Mouse (Mus musculus) small intestine, adult 2 months (tissue): ENCODE data around the gene Ssbp3. TPM values are rescaled to one million over a fixed set of nuclear protein-coding genes. Genes with fewer than 3 reads are reported as not detected.

ENCODE experiments used
- H3K27ac ChIP-seq: fragments of 200-500 bp; 2 replicates; pipeline ENCODE4 v1.5.1; 2012; ENCODE audit warnings: low read depth, low read length, control low read depth, inconsistent platforms; ENCODE audit not compliant: insufficient read depth
- H3K27me3 ChIP-seq: fragments of 200-500 bp; 2 replicates; pipeline ENCODE4 v1.6.1; 2012; ENCODE audit warnings: mild to moderate bottlenecking, moderate library complexity, low read length, inconsistent platforms; ENCODE audit not compliant: control insufficient read depth, insufficient read depth
- H3K36me3 ChIP-seq: fragments of 200-500 bp; 2 replicates; pipeline ENCODE4 v1.6.1; 2012; ENCODE audit warnings: mild to moderate bottlenecking, low read length, control low read depth, inconsistent platforms; ENCODE audit not compliant: control insufficient read depth, insufficient read depth
- H3K4me1 ChIP-seq: fragments of 200-500 bp; 2 replicates; pipeline ENCODE4 v1.6.1; 2012; ENCODE audit warnings: low read length, inconsistent platforms, mixed read lengths; ENCODE audit not compliant: control insufficient read depth, insufficient read depth, insufficient read length
- H3K4me3 ChIP-seq: fragments of 200-500 bp; 2 replicates; pipeline ENCODE4 v1.5.1; 2012; ENCODE audit warnings: low read depth, mild to moderate bottlenecking, control low read depth, inconsistent platforms, low read length, moderate library complexity
- CTCF ChIP-seq: fragments of 200-500 bp; IDR thresholded peaks from 2 replicates; pipeline ENCODE4 v1.5.1; 2012; ENCODE audit warnings: low read depth, mild to moderate bottlenecking, control low read depth, inconsistent platforms, low read length, moderate library complexity, mixed read lengths; ENCODE audit not compliant: insufficient replicate concordance, insufficient read length; ENCODE audit errors: extremely low read depth
- POLR2A ChIP-seq: fragments of 200-500 bp; IDR thresholded peaks from 2 replicates; pipeline ENCODE4 v1.6.1; 2012; ENCODE audit warnings: low read depth, mild to moderate bottlenecking, control low read depth, inconsistent platforms, low read length, moderate library complexity
- WGBS: fragments of 180-500 bp; shearing (Covaris S2); methylation state at CpG from one replicate; pipeline ENCODE4 v1.1.7; 2018; 5-methylcytosine and 5-hydroxymethylcytosine counted together
- polyA plus RNA-seq: library from polyadenylated mRNA; depleted of rRNA; stranded (reverse); fragments of >200 nt; gene quantifications from 2 replicates; pipeline ENCODE4 v1.2.3, GENCODE M21; 2012

Gene Ssbp3
- polyA plus RNA-seq, 1 experiment, result 21.2 TPM

DNA sequence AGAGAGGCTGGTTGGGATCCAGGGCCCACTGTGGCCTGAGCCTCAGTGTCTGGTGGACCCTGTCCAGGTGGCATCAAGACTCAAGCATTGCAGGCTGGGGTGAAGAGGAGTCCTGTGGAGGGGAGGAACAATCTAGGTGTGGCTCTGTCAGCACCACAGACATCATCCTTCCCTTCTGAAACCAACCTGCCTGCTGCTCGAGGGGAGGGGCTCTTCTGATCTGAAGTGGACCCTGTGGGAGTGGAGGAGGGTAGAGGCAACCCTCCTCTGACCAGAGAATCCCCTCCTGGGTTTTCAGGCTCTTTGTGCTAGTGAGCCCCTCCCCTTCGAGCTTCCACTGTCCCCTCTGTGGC is 25.1 kb downstream of the Ssbp3 start:
- Histone ChIP-seq H3K27me3 (no peaks in the 10 kb centered on the region), H3K4me1 (peaks cover 9% of the 10 kb centered on the region), H3K36me3 (peaks cover 5% of the 10 kb centered on the region), H3K27ac (no peak overlapping the region), H3K4me3 (no peak overlapping the region)
- no peak for TF ChIP-seq POLR2A
- no peak for TF ChIP-seq CTCF
- WGBS, result 65% methylated on average over 2 of the region's 2 CpGs

DNA sequence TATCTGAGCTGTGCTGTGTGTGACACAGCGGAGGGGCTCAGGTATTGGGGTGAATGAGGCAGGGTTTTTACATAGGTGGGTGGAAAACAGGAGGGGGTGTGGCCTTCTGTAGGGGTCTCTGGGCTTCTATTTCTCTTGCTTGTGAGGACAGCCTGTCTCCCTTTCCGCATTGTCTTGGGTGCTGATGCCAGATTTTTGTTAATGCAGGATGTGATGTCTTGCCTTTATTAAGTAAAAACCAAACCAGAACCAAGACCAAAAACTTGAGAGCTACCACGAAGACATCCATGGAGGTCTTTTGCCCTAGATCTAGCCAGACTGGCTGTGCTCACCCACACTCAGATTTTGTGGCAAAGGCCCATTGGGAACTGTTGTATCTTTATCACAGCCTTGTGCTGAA is 25.5 kb downstream of the Ssbp3 start:
- no peak overlapping the region for H3K4me3 ChIP-seq
- H3K27ac ChIP-seq, result no peak overlapping the region
- peaks cover 12% of the 10 kb centered on the region for H3K4me1 ChIP-seq
- no peaks in the 10 kb centered on the region for H3K27me3 ChIP-seq
- WGBS, result 83% methylated on average over 3 of the region's 3 CpGs
- peaks cover 5% of the 10 kb centered on the region; the same call in 1 of the 2 replicates for H3K36me3 ChIP-seq
- no peak for TF ChIP-seq POLR2A

DNA sequence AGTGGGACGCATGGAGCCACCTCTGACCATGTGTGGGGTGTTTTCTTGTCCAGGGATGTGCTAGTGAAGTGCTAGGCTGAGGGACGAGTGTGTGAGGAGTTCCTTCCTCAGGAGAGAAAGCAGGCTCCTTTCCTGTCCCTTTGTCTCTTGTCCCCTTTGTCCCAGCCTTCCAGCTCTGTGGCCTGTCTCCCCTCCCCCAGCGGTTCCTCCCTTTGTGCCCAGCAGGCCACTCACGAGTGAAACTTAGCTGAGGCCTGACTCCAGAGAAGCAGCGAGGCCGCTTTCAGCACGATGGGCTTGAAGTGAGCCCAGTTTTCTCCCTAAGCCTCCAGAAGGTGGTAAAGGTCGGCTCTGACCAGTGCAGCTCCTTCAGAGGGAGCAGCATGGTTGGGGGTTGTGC is 26.2 kb downstream of the Ssbp3 start:
- Histone ChIP-seq H3K27me3 (no peaks in the 10 kb centered on the region), H3K27ac (no peak overlapping the region), H3K4me3 (no peak overlapping the region), H3K4me1 (peaks cover 12% of the 10 kb centered on the region), H3K36me3 (peaks cover 5% of the 10 kb centered on the region; the same call in 1 of the 2 replicates)
- TF ChIP-seq CTCF, result no peak
- WGBS, result 78% methylated on average over 8 of the region's 8 CpGs

DNA sequence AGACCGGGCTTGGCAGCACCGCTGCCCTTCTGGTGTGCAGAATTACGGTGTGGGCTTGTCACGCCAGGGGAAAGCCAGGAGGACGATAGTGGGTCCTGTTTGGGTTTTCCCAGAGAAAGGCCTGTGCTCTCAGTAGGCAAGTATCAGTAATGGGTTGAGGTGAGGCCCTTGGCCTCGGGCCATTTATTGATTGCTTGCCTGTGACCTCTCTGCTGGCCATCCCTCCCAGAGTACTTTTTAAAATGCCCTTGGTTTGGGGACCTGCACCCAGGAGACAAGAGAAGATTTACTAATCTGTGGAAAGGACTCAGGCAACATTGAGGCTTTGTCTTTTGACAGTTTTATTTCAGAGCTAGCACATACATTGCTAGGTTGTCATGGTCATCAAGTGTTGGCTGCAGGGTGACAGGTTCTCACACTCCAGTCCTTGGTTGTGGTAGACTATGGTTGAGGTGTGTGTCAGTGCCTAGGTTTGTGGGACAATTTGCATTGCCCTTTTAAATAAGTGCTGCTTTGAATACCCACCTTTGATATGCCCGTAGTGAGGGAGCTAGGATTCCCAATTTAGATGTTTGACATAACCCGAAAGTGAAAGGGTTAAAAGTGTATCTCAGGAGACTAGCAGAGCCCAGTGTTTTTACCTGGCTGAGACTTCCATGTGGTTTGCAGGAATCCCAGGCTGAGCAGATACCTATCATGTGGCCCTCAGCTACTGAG is 28.2 kb downstream of the Ssbp3 start:
- Histone ChIP-seq H3K27ac (no peak overlapping the region), H3K27me3 (no peaks in the 10 kb centered on the region), H3K36me3 (no peaks in the 10 kb centered on the region; the same call in 1 of the 2 replicates), H3K4me1 (peaks cover 23% of the 10 kb centered on the region), H3K4me3 (no peak overlapping the region)
- WGBS, result 69% methylated on average over 8 of the region's 8 CpGs
- TF ChIP-seq CTCF (no peak), POLR2A (no peak)

DNA sequence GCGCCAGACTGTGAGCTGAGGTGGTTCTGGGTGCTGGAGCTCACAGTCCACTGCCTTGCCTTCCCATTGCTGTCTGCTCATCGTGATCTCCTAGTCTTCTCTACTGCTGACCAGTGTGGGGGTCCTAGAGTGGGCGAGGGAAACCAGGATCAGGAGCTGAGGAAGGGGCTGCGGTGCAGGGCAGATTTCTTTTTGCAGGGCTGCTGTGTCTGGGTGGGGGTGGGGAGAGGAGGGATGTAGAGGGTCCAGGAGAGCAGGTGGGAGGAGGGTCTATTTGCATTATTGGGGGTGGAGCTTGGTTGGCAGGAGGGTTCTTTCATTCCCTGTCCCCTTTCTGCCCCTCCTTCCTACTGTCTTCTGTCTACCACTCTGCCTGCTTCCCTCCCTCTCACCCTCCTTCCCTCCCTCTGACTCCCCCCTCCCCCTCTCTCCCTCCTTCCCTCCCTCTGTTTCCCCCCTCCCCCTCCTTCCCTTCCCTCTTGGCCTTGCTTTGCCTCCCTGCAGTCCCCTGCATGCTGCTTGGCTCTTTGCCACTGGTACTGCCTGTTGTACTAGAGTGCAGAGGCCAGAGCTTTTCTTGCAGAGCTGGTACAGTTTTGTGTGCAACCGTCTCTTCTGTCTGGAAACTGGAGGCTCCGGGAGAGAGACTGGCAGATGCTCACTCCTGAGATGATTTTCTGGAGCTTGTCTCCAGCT is 28.9 kb downstream of the Ssbp3 start:
- no peak for TF ChIP-seq CTCF
- TF ChIP-seq POLR2A, result no peak
- Histone ChIP-seq H3K4me3 (no peak overlapping the region), H3K27ac (no peak overlapping the region), H3K36me3 (no peaks in the 10 kb centered on the region; the same call in 1 of the 2 replicates), H3K27me3 (no peaks in the 10 kb centered on the region), H3K4me1 (peaks cover 21% of the 10 kb centered on the region)
- 50% methylated on average over 6 of the region's 6 CpGs for WGBS

DNA sequence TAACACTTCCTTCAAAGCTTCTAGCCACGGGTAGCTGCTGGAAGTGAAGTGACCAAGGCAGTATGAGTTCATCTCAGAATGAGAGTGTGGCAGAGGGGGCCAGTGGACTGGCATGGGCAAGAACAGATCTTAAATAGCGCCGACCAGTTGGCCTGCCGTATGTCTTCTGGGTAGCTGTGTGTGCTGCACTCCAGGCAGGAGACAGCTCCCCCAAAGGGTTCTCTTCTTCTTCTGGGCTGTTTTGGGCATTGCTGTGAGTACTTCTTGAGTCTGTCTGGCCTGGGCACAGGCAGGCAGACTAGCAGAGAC is 29.4 kb downstream of the Ssbp3 start:
- WGBS, result 45% methylated on average over 4 of the region's 4 CpGs
- Histone ChIP-seq H3K27ac (no peak overlapping the region), H3K36me3 (no peaks in the 10 kb centered on the region; the same call in 1 of the 2 replicates), H3K4me1 (peaks cover 16% of the 10 kb centered on the region), H3K4me3 (no peak overlapping the region), H3K27me3 (no peaks in the 10 kb centered on the region)
- TF ChIP-seq CTCF, result no peak
- no peak for TF ChIP-seq POLR2A

DNA sequence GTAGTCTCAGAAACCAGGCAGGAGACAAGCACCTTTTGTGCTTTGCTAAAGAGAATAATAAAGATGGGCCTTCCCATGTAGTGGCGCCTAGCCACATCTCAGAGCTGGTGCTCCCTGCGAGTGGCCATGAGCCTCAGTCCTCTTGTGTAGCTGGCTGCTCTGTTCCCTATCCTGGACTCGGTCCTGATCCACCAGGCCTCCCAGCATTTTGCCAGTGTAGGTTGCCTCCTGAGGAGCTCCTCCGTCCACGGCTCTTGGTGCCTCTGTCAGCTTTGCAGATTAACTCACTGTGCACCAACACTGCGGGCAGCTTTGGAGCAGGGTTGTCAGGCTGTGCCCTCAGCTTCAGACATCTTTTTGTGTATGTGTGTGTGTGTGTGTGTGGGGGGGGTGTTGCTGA is 30.4 kb downstream of the Ssbp3 start:
- H3K4me1 ChIP-seq, result peaks cover 16% of the 10 kb centered on the region; the same call in 1 of the 2 replicates
- WGBS, result 90% methylated on average over 6 of the region's 6 CpGs
- H3K27me3 ChIP-seq, result no peaks in the 10 kb centered on the region
- H3K27ac ChIP-seq, result no peak overlapping the region
- no peak overlapping the region for H3K4me3 ChIP-seq
- TF ChIP-seq CTCF (no peak), POLR2A (no peak)
- no peaks in the 10 kb centered on the region; the same call in 1 of the 2 replicates for H3K36me3 ChIP-seq
